Mouse (Mus musculus): Measurements from ENCODE around the gene Olfr514.

The Olfr514 gene

DNA sequence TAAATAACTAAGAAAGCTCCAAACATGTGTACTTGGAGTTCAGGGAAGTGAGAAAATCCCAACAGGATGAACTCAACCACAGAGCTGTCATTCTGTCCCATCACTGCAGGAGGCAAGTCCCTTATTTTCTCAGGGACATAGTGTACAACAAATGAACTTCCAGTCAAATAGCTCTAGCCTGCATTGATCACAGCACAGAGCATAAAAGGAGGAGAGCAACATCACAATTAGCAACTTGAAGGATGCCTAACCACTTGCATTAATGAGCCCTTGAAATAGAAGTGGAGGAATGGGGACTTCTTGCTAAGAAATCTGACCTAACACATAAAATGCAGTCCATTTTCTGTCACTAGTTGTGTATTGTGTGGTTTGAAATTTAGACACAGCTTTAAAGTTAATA, at the start of gene Olfr514:
TSS of gene Olfr514 (minus strand) at position 101 of the 400 bp plus-strand sequence.
- DNase-seq = no peak

DNA sequence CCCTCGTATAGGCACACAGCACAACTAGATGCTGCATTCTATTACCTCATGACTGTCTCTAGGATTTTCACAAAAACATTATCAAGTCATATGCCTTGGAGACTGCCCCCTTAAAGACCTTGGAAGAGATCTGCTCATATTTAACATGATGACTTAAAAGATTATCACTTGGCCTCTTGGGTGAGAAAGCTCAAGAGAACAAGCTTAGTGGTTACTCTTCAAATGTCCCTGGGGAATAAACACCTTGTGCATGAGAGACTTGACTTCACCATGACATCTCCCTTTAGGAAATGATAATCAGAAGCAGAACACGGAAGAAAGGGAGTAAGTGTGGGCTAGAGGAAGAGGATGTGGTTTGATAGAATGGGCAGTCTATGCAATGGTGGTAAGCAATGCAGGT, 46.5 kb upstream of the Olfr514 start, which contains the start of gene Olfr517:
TSS of gene Olfr517 (minus strand) at position 101 of the 400 bp plus-strand sequence.
- no peak for DNase-seq

DNA sequence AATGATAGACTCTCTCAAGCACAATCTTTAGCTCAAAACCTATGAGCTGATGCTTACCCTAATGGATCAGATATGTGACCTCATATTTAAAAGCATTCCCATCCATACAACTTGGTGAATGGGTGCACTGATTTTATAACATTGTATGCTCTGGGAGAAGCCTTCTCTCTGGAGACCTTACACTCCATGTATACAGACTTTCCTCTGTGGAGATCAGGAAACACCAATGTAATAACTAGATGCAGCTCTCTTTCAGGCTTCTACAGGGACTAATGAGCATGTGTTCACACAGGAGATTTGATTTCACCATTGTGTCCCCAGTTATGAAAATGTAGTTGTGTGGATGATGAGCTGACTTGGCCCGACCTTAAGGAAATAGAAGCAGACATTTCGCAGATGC, 24.6 kb upstream of the Olfr514 start, which contains the start of gene Olfr516:
TSS of gene Olfr516 (minus strand) at position 101 of the 400 bp plus-strand sequence.
- no peak for DNase-seq

DNA sequence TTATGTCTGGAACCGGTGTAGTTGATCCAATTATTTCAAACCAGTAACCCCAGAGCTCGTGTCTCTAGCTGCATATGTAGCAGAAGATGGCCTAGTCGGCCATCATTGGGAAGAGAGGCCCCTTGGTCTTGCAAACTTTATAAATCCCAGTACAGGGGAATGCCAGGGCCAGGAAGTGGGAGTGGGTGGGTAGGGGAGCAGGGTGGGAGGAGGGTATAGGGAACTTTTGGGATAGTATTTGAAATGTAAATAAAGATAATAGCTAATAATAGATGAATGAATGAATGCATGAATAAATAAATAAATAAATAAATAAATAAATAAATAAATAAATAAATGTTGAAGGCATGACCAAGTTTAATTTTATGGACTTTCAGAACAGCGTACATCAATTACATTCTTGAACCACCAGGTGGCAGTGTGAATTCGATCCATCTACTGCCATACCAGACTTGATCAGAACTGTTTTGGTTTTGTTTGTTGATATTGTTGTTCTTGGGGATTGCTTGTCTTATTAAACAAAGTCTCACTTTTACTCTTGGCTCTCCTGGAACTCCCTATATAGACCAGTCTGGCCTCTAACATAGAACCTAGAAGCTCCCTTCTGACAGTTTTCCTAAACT, 11.1 kb downstream of the Olfr514 start:
- peak; percentile 10 to 20 for DNase-seq

DNA sequence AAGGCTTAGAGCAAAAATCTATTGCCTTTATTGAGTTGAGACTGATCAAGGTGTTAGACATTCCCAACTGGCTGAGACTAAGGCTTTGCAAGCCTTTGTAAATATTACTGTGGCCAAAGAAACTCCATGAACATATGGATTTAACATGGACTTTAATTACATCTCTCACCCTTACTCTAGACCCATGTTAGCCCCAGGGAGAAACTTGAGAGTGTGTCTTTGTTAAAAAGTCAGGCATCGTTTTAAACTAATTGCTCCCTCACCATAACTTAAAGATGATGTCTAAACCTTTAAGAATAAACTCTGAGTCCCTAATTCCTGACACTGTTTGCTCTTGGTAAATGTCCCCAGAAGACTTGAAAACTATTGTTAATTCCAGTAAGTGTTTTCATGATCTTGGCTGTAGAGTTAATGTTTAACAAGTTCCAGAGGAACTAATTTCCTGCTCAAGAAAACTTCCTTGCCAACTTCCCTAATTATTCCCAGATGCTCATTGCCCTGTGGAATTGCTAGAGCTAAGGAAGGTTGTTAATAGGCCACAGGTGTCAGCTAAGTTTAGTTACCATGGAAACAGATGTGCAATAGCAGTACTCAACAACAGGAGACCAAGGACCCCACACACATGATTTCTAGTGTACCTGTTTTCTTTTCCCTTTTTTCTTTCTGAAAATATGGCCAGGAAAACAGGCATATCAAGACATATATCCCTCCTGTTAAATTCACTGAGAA, 28.4 kb downstream of the Olfr514 start:
- no peak for DNase-seq
